Mouse (Mus musculus) forebrain, embryonic 12.5 days (tissue): ENCODE data around the gene Cdkn2d. TPM values are rescaled to one million over a fixed set of nuclear protein-coding genes. Genes with fewer than 3 reads are reported as not detected.
"Not testable (repeated sequence)": the region's sequence is repeated elsewhere in the genome, so short reads cannot be mapped to it uniquely, and the experiment has no call there.

ENCODE experiments used
- ATAC-seq: fragments of 200-750 bp; cut with Nextera tagmentation; 2 replicates; pipeline ENCODE4 v1.8.0; 2017; ENCODE audit warnings: moderate TSS enrichment; ENCODE audit not compliant: low FRiP score
- H3K27ac ChIP-seq: fragments of 300-500 bp; sonication (generic); 2 replicates; pipeline ENCODE4 v1.5.1; 2016; ENCODE audit warnings: mild to moderate bottlenecking
- H3K27me3 ChIP-seq: fragments of 300-500 bp; sonication (generic); 2 replicates; pipeline ENCODE4 v1.6.1; 2016; ENCODE audit warnings: mild to moderate bottlenecking
- H3K36me3 ChIP-seq: fragments of 300-500 bp; sonication (generic); replicated peaks from 2 replicates; pipeline ENCODE4 v1.6.1; 2016; ENCODE audit warnings: mild to moderate bottlenecking
- H3K4me1 ChIP-seq: fragments of 300-500 bp; sonication (generic); 2 replicates; pipeline ENCODE4 v1.6.1; 2016
- H3K4me2 ChIP-seq: fragments of 300-500 bp; sonication (generic); 2 replicates; pipeline ENCODE4 v1.6.1; 2016; ENCODE audit warnings: mild to moderate bottlenecking, moderate library complexity
- H3K4me3 ChIP-seq: fragments of 300-500 bp; sonication (generic); replicated peaks from 2 replicates; pipeline ENCODE4 v1.5.1; 2016; ENCODE audit warnings: mild to moderate bottlenecking
- H3K9ac ChIP-seq: fragments of 300-500 bp; sonication (generic); 2 replicates; pipeline ENCODE4 v1.6.1; 2016; ENCODE audit warnings: mild to moderate bottlenecking
- H3K9me3 ChIP-seq: fragments of 300-500 bp; sonication (generic); 2 replicates; pipeline ENCODE4 v1.6.1; 2016
- WGBS: fragments of 180-500 bp; shearing (Covaris S2); methylation state at CpG from one replicate; pipeline ENCODE4 v1.1.7; 2016; 5-methylcytosine and 5-hydroxymethylcytosine counted together
- polyA plus RNA-seq: library from polyadenylated mRNA; unstranded; fragments of >200 nt; fragmentation: Nextera tagmentation; extraction: Ambion mirVana; gene quantifications from 2 replicates; pipeline ENCODE4 v1.2.1, GENCODE M21; 2016

Gene Cdkn2d
- polyA plus RNA-seq, 1 experiment from 2014 or later, result 70.6 TPM

DNA sequence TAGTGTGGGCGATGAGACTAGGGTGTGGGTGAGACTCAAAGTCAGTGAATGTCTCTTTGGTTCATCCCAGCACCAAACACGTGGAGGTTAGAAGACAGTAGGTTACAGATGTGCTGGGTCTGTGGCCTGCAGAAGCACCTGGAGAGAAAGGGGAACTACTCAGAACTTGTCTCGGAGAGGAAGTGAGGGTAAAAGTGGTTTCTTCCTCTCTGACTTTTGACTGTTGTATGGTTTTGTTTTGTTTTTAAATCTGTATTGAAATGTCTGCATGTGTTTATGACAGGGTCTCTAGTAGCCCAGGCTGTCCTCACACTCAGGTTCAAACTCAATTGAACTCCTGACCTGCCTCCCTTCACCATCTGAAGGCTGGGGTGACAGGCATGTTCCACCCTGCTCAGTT is 36.8 kb upstream of the Cdkn2d start:
- ATAC-seq, result no peak
- Histone ChIP-seq H3K4me3 (no peak overlapping the region), H3K36me3 (0 out of 2 replicates have a peak, but pooled peaks cover 3% of the 10 kb centered on the region), H3K4me2 (no peak overlapping the region), H3K9me3 (no peaks in the 10 kb centered on the region), H3K27ac (no peak overlapping the region), H3K4me1 (peaks cover 18% of the 10 kb centered on the region), H3K9ac (no peak overlapping the region), H3K27me3 (no peaks in the 10 kb centered on the region)
- 83% methylated on average over 3 of the region's 3 CpGs for WGBS

GRCm38 (mm10) chr9:21327569-21327968 is 36.4 kb upstream of the Cdkn2d start:
- Histone ChIP-seq H3K9me3 (no peaks in the 10 kb centered on the region), H3K4me2 (no peak overlapping the region), H3K4me3 (no peak overlapping the region), H3K4me1 (peaks cover 13% of the 10 kb centered on the region), H3K27ac (no peak overlapping the region), H3K9ac (no peak overlapping the region), H3K27me3 (no peaks in the 10 kb centered on the region), H3K36me3 (0 out of 2 replicates have a peak, but pooled peaks cover 3% of the 10 kb centered on the region)
- WGBS, result 81% methylated on average over 3 of the region's 3 CpGs
- ATAC-seq, result no peak

DNA sequence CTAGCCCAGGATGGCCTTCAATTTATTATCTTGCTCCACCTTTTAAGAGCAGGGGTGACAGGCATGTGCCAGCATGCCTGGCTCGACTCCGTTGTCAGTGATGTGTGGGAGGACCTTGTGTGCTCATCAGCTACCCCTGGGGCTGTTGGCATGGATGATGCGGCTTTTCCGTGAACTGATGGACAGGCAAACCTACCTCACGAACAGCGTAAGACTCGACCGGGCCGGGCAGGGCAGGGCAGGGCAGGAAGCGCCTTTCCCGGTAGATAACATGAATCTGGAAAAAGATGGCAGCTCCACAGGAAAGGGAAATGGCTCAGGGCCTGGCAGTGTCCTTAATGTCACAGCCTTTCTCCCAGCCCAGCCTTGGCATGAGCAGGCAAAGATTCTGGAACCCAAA is 33.1 kb upstream of the Cdkn2d start:
- Histone ChIP-seq H3K4me3 (no peak overlapping the region), H3K36me3 (0 out of 2 replicates have a peak, but pooled peaks cover 3% of the 10 kb centered on the region), H3K4me1 (peaks cover 15% of the 10 kb centered on the region), H3K9me3 (no peaks in the 10 kb centered on the region), H3K9ac (no peak overlapping the region), H3K27ac (no peak overlapping the region), H3K4me2 (no peak overlapping the region), H3K27me3 (no peaks in the 10 kb centered on the region)
- ATAC-seq, result no peak
- WGBS, result 94% methylated on average over 11 of the region's 11 CpGs

DNA sequence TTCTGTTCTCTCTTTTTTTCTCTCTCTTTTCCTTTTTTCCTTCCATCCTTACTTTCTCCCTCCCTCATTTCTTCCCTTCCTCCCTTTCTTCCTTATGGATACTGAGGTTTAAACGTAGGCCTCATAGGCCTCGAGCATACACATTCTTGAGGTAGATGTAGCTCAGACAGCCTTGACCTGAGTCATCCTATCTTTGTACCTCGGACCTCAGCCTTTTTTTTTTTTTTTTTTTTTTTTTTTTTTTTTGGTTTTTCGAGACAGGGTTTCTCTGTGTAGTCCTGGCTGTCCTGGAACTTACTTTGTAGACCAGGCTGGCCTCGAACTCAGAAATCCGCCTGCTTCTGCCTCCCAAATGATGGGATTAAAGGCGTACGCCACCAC is 31.7 kb upstream of the Cdkn2d start:
- WGBS, result 93% methylated on average over 8 of the region's 8 CpGs
- not testable (repeated sequence) for H3K4me2 ChIP-seq

GRCm38 (mm10) chr9:21322211-21322916 is 31.2 kb upstream of the Cdkn2d start:
- H3K9ac ChIP-seq, result peak overlapping the region; percentile 75; the same call in 1 of the 2 replicates
- no peak for ATAC-seq

More for the DNA sequence above, 31.7 kb upstream of the Cdkn2d start:
- H3K27me3 ChIP-seq, H3K9me3 ChIP-seq, H3K4me3 ChIP-seq, H3K27ac ChIP-seq, H3K9ac ChIP-seq, ATAC-seq, H3K36me3 ChIP-seq: not testable (repeated sequence)
- peaks cover 15% of the 10 kb centered on the region for H3K4me1 ChIP-seq

DNA sequence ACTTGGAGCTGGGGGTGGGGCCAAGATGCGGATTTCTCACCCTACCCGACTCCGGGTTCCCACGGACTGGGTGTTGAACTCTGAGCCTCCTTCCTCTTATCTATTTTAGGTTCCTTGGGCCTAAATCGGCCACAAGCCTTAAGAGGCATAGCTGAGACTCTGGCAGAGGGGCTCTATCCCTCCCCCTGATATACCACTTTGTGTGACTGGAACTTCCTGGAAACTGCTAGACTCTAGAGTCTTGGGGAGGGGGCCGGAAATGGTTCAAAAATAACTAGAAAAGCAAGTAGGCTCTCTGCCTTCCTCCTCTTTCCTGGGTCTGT is 30.3 kb upstream of the Cdkn2d start:
- Histone ChIP-seq H3K27ac (no peak overlapping the region), H3K4me2 (peak overlapping the region; percentile 89), H3K9ac (peak overlapping the region; percentile 75), H3K4me3 (peak overlapping the region; percentile 70), H3K27me3 (no peaks in the 10 kb centered on the region), H3K4me1 (peaks cover 15% of the 10 kb centered on the region), H3K9me3 (no peaks in the 10 kb centered on the region), H3K36me3 (0 out of 2 replicates have a peak, but pooled peaks cover under 1% of the 10 kb centered on the region)
- 15% methylated on average over 6 of the region's 6 CpGs for WGBS
- no peak for ATAC-seq

More at GRCm38 (mm10) chr9:21322211-21322916, 31.2 kb upstream of the Cdkn2d start:
- H3K27ac ChIP-seq, result no peak overlapping the region
- H3K36me3 ChIP-seq, result 0 out of 2 replicates have a peak, but pooled peaks cover 3% of the 10 kb centered on the region
- H3K4me3 ChIP-seq, result peak overlapping the region; percentile 70; the same call in 1 of the 2 replicates
- H3K4me1 ChIP-seq, result peaks cover 15% of the 10 kb centered on the region
- peak overlapping the region; percentile 89 for H3K4me2 ChIP-seq
- no peaks in the 10 kb centered on the region for H3K9me3 ChIP-seq
- no peaks in the 10 kb centered on the region for H3K27me3 ChIP-seq
- WGBS, result 80% methylated on average over 19 of the region's 19 CpGs

GRCm38 (mm10) chr9:21320619-21321512 is 29.7 kb upstream of the Cdkn2d start, which contains the start of gene Slc44a2:
Gene Slc44a2, plus strand, starts transcription at chr9:21320698.
- Histone ChIP-seq H3K4me2 (peak within 1 kb of the TSS; percentile 89), H3K36me3 (no peaks in the 10 kb centered on the region), H3K4me3 (peak within 1 kb of the TSS; percentile 70), H3K9me3 (no peaks in the 10 kb centered on the region), H3K27ac (peak within 1 kb of the TSS; percentile 53), H3K9ac (peak within 1 kb of the TSS; percentile 75), H3K4me1 (peaks cover 15% of the 10 kb centered on the region), H3K27me3 (no peaks in the 10 kb centered on the region)
- 1% methylated on average over 52 of the region's 52 CpGs for WGBS
- peak; percentile 95 for ATAC-seq

- H3K4me3 ChIP-seq, result peak overlapping the region; percentile 70
- H3K4me2 ChIP-seq, result peak overlapping the region; percentile 89
- no peaks in the 10 kb centered on the region for H3K36me3 ChIP-seq
- ATAC-seq, result no peak
- 27% methylated on average over 4 of the region's 4 CpGs for WGBS
- H3K9me3 ChIP-seq, result no peaks in the 10 kb centered on the region
- H3K4me1 ChIP-seq, result peaks cover 15% of the 10 kb centered on the region
- H3K27me3 ChIP-seq, result no peaks in the 10 kb centered on the region
- H3K27ac ChIP-seq, result 0 out of 2 replicates have a peak overlapping the region, but pooled peaks have one; percentile 53
- peak overlapping the region; percentile 75 for H3K9ac ChIP-seq
Observed at GRCm38 (mm10) chr9:21320280-21320618, 29.0 kb upstream of the Cdkn2d start.

DNA sequence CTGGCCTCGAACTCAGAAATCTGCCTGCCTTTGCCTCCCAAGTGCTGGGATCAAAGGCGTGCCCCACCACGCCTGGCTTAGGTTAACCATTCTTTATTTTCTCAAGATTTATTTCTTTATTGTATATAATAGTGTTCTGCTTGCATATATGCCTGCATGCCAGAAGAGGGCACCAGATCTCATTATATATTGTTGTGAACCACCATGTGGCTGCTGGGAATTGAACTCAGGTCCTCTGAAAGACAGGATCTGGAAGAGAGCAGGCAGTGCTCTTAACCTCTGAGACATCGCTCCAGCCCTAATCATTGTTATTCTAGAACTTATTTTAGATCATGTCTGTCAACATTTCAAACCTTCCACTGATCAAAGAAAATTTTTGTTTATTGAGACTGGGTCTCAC is 28.3 kb upstream of the Cdkn2d start:
- Histone ChIP-seq H3K4me1 (peaks cover 15% of the 10 kb centered on the region), H3K9me3 (no peaks in the 10 kb centered on the region), H3K9ac (no peak overlapping the region), H3K4me3 (no peak overlapping the region), H3K27me3 (0 out of 2 replicates have a peak, but pooled peaks cover 5% of the 10 kb centered on the region), H3K4me2 (no peak overlapping the region), H3K36me3 (no peaks in the 10 kb centered on the region), H3K27ac (no peak overlapping the region)
- no peak for ATAC-seq
- WGBS, result 93% methylated on average over 4 of the region's 4 CpGs

DNA sequence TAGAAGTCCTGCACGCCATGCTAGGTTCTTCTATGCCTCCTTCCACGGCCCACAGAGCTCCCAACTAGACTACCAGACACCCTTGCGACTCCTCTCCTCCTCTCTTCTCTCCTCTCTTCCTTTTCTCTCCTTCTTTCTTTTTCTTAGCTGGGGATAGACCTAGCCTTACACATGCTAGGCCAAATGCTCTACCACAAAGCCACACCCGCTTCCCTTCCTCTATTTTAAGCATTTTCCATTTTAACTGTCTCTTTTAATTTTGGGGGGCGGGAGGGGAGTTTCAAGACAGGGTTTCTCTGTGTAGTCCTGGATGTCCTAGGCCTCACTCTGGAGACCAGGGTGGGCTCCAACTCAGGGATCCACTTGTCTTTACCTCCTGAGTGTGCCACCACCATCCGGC is 27.6 kb upstream of the Cdkn2d start:
- ATAC-seq, result no peak
- 96% methylated on average over 6 of the region's 6 CpGs for WGBS

GRCm38 (mm10) chr9:21316696-21317095 is 25.5 kb upstream of the Cdkn2d start:
- H3K9ac ChIP-seq, result no peak overlapping the region
- 76% methylated on average over 7 of the region's 7 CpGs for WGBS
- H3K9me3 ChIP-seq, result no peaks in the 10 kb centered on the region
- no peak overlapping the region for H3K27ac ChIP-seq
- H3K4me2 ChIP-seq, result no peak overlapping the region
- H3K36me3 ChIP-seq, result no peaks in the 10 kb centered on the region
- peaks cover 12% of the 10 kb centered on the region for H3K4me1 ChIP-seq
- no peak for ATAC-seq
- no peak overlapping the region for H3K4me3 ChIP-seq
- peaks cover 16% of the 10 kb centered on the region for H3K27me3 ChIP-seq

More for the DNA sequence above, 27.6 kb upstream of the Cdkn2d start:
- H3K4me1 ChIP-seq, result peaks cover 15% of the 10 kb centered on the region
- no peak overlapping the region for H3K9ac ChIP-seq
- H3K27ac ChIP-seq, result no peak overlapping the region
- no peak overlapping the region for H3K4me3 ChIP-seq
- no peaks in the 10 kb centered on the region for H3K9me3 ChIP-seq
- 0 out of 2 replicates have a peak, but pooled peaks cover 5% of the 10 kb centered on the region for H3K27me3 ChIP-seq
- H3K4me2 ChIP-seq, result no peak overlapping the region
- no peaks in the 10 kb centered on the region for H3K36me3 ChIP-seq

DNA sequence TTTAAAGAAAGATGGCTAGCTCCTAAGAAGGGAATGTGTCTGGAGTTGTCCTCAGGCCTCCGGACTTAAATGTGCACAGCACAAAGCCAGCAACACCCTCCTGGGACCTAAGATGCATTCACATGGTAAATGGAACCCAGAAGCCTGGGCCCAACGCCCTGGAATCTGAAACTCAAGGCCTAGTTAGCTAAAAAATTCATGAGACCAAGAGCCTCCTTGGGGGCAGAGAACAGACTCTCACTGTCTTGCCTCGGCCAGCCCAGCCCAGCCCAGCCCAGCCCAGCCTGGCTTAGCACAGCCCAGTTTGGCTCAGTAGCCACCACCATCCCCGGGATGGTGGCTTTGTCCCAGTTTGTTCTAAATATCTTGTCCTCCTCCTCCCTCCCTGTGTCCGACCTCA is 24.2 kb upstream of the Cdkn2d start:
- H3K4me1 ChIP-seq, result peaks cover 6% of the 10 kb centered on the region; the same call in 1 of the 2 replicates

More for the DNA sequence above, 24.2 kb upstream of the Cdkn2d start:
- 66% methylated on average over 5 of the region's 5 CpGs for WGBS
- Histone ChIP-seq H3K36me3 (no peaks in the 10 kb centered on the region), H3K27me3 (peaks cover 24% of the 10 kb centered on the region), H3K27ac (no peak overlapping the region), H3K9ac (no peak overlapping the region), H3K9me3 (no peaks in the 10 kb centered on the region), H3K4me2 (no peak overlapping the region), H3K4me3 (no peak overlapping the region)
- no peak for ATAC-seq
